Mouse (Mus musculus) neural tube, embryonic 10.5 days (tissue): Measurements from ENCODE around the gene Grik1.

Experiments used
- DNase-seq: peaks from one replicate; pipeline ENCODE4 v3.0.0-alpha.2; 2017; ENCODE audit warnings: low spot score; ENCODE audit errors: extremely low spot score

The Grik1 gene

GRCm38 (mm10) chr16:87961419-87961818 is 328.6 kb downstream of the Grik1 start:
- no peak for DNase-seq

GRCm38 (mm10) chr16:87957449-87957848 is 332.6 kb downstream of the Grik1 start:
- DNase-seq: no peak

- no peak for DNase-seq
Measured at GRCm38 (mm10) chr16:87956178-87956577, 333.9 kb downstream of the Grik1 start.

GRCm38 (mm10) chr16:87954715-87955441 is 335.2 kb downstream of the Grik1 start:
- DNase-seq: no peak

GRCm38 (mm10) chr16:87953176-87953575 is 336.9 kb downstream of the Grik1 start:
- no peak for DNase-seq

- no peak for DNase-seq
Measured at GRCm38 (mm10) chr16:87949881-87950280, 340.2 kb downstream of the Grik1 start.

GRCm38 (mm10) chr16:87948122-87948521 is 341.9 kb downstream of the Grik1 start:
- DNase-seq: no peak

GRCm38 (mm10) chr16:87944318-87944717 is 345.7 kb downstream of the Grik1 start:
- no peak for DNase-seq

GRCm38 (mm10) chr16:87942103-87942865 is 347.8 kb downstream of the Grik1 start:
- no peak for DNase-seq

GRCm38 (mm10) chr16:87934685-87935084 is 355.4 kb downstream of the Grik1 start:
- no peak for DNase-seq

GRCm38 (mm10) chr16:87931358-87931757 is 358.7 kb downstream of the Grik1 start:
- DNase-seq: no peak

GRCm38 (mm10) chr16:87930519-87930918 is 359.5 kb downstream of the Grik1 start:
- no peak for DNase-seq

- DNase-seq: no peak
Measured at GRCm38 (mm10) chr16:87928671-87929070, 361.4 kb downstream of the Grik1 start.

- DNase-seq: no peak
Measured at GRCm38 (mm10) chr16:87917897-87918296, 372.2 kb downstream of the Grik1 start.

GRCm38 (mm10) chr16:87917157-87917546 is 372.9 kb downstream of the Grik1 start:
- DNase-seq: peak; percentile 34

GRCm38 (mm10) chr16:87916209-87917156 is 373.6 kb downstream of the Grik1 start:
- DNase-seq: no peak

GRCm38 (mm10) chr16:87915156-87915555 is 374.9 kb downstream of the Grik1 start:
- DNase-seq: no peak

GRCm38 (mm10) chr16:87913781-87914180 is 376.3 kb downstream of the Grik1 start:
- DNase-seq: no peak

- DNase-seq: no peak
Measured at GRCm38 (mm10) chr16:87911201-87911600, 378.9 kb downstream of the Grik1 start.

GRCm38 (mm10) chr16:87902049-87902448 is 388.0 kb downstream of the Grik1 start:
- DNase-seq: no peak

GRCm38 (mm10) chr16:87901189-87901588 is 388.9 kb downstream of the Grik1 start:
- DNase-seq: no peak

- no peak for DNase-seq
Measured at GRCm38 (mm10) chr16:87875927-87876326, 414.1 kb downstream of the Grik1 start.
